Mouse (Mus musculus): ENCODE measurements around the gene Cmc2. TPM values are rescaled to one million over a fixed set of nuclear protein-coding genes. Genes with fewer than 3 reads are reported as not detected.

Gene Cmc2
- polyA plus RNA-seq, 1 experiment from 2014 or later: 77.2 TPM

- H3K36me3 ChIP-seq (ENCODE audit: control insufficient read depth, insufficient read depth, low read length): peaks cover 5% of the 10 kb centered on the region; the same call in 1 of the 2 replicates
- no peaks in the 10 kb centered on the region for H3K27me3 ChIP-seq (replicated peaks; ENCODE audit: control insufficient read depth, insufficient read depth, low read length)
- H3K9me3 ChIP-seq (ENCODE audit: control insufficient read depth, low read length): no peaks in the 10 kb centered on the region
- ATAC-seq: no peak
- no peak overlapping the region for H3K4me3 ChIP-seq (ENCODE audit: low read length)
- H3K4me2 ChIP-seq (ENCODE audit: low read depth, low read length): no peak overlapping the region
- no peak overlapping the region for H3K27ac ChIP-seq (ENCODE audit: low read length)
- 89% methylated on average over 8 of the region's 8 CpGs for WGBS
- H3K9ac ChIP-seq (ENCODE audit: low read depth, low read length): no peak overlapping the region
- H3K4me1 ChIP-seq (ENCODE audit: control insufficient read depth, insufficient read depth, low read length): peaks cover 6% of the 10 kb centered on the region; the same call in 1 of the 2 replicates
Measured at GRCm38 (mm10) chr8:116923526-116923925, 2.3 kb upstream of the Cmc2 start.

GRCm38 (mm10) chr8:116922060-116922757 is 954 bp upstream of the Cmc2 start:
- H3K4me1 ChIP-seq (ENCODE audit: control insufficient read depth, insufficient read depth, low read length): peaks cover 6% of the 10 kb centered on the region; the same call in 1 of the 2 replicates
- no peaks in the 10 kb centered on the region for H3K27me3 ChIP-seq (replicated peaks; ENCODE audit: control insufficient read depth, insufficient read depth, low read length)
- H3K27ac ChIP-seq (ENCODE audit: low read length): peak overlapping the region; percentile 86; the same call in 1 of the 2 replicates
- no peaks in the 10 kb centered on the region for H3K9me3 ChIP-seq (ENCODE audit: control insufficient read depth, low read length)
- no peaks in the 10 kb centered on the region for H3K36me3 ChIP-seq (ENCODE audit: control insufficient read depth, insufficient read depth, low read length)
- ATAC-seq: peak; percentile 14; the same call in 1 of the 2 replicates
- H3K4me3 ChIP-seq (ENCODE audit: low read length): peak overlapping the region; percentile 95
- 27% methylated on average over 17 of the region's 17 CpGs for WGBS
- peak overlapping the region; percentile 83 for H3K9ac ChIP-seq (ENCODE audit: low read depth, low read length)
- peak overlapping the region; percentile 72 for H3K4me2 ChIP-seq (ENCODE audit: low read depth, low read length)

GRCm38 (mm10) chr8:116921005-116921336 is 284 bp downstream of the Cmc2 start:
- ATAC-seq: peak; percentile 69
- Histone ChIP-seq H3K9ac (ENCODE audit: low read depth, low read length) (peak overlapping the region; percentile 83), H3K27ac (ENCODE audit: low read length) (peak overlapping the region; percentile 86), H3K36me3 (ENCODE audit: control insufficient read depth, insufficient read depth, low read length) (0 out of 2 replicates have a peak, but pooled peaks cover 4% of the 10 kb centered on the region), H3K4me2 (ENCODE audit: low read depth, low read length) (peak overlapping the region; percentile 72), H3K9me3 (ENCODE audit: control insufficient read depth, low read length) (no peaks in the 10 kb centered on the region), H3K4me3 (ENCODE audit: low read length) (peak overlapping the region; percentile 95), H3K4me1 (ENCODE audit: control insufficient read depth, insufficient read depth, low read length) (peaks cover 6% of the 10 kb centered on the region; the same call in 1 of the 2 replicates), H3K27me3 (replicated peaks; ENCODE audit: control insufficient read depth, insufficient read depth, low read length) (no peaks in the 10 kb centered on the region)
- WGBS: 0% methylated on average over 22 of the region's 22 CpGs

- H3K9me3 ChIP-seq (ENCODE audit: control insufficient read depth, low read length): peaks cover 3% of the 10 kb centered on the region; the same call in 1 of the 2 replicates
- 0 out of 2 replicates have a peak, but pooled peaks cover 7% of the 10 kb centered on the region for H3K36me3 ChIP-seq (ENCODE audit: control insufficient read depth, insufficient read depth, low read length)
- ATAC-seq: no peak
- H3K9ac ChIP-seq (ENCODE audit: low read depth, low read length): no peak overlapping the region
- no peak overlapping the region for H3K27ac ChIP-seq (ENCODE audit: low read length)
- H3K4me1 ChIP-seq (ENCODE audit: control insufficient read depth, insufficient read depth, low read length): no peaks in the 10 kb centered on the region
- H3K4me3 ChIP-seq (ENCODE audit: low read length): no peak overlapping the region
- no peak overlapping the region for H3K4me2 ChIP-seq (ENCODE audit: low read depth, low read length)
- WGBS: 94% methylated on average over 4 of the region's 4 CpGs
- H3K27me3 ChIP-seq (replicated peaks; ENCODE audit: control insufficient read depth, insufficient read depth, low read length): no peaks in the 10 kb centered on the region
Measured at GRCm38 (mm10) chr8:116905836-116906235, 15.4 kb downstream of the Cmc2 start.

- no peaks in the 10 kb centered on the region for H3K27me3 ChIP-seq (replicated peaks; ENCODE audit: control insufficient read depth, insufficient read depth, low read length)
- H3K27ac ChIP-seq (ENCODE audit: low read length): no peak overlapping the region
- H3K4me1 ChIP-seq (ENCODE audit: control insufficient read depth, insufficient read depth, low read length): no peaks in the 10 kb centered on the region
- H3K9me3 ChIP-seq (ENCODE audit: control insufficient read depth, low read length): peaks cover 3% of the 10 kb centered on the region; the same call in 1 of the 2 replicates
- WGBS: 82% methylated on average over 4 of the region's 4 CpGs
- H3K36me3 ChIP-seq (ENCODE audit: control insufficient read depth, insufficient read depth, low read length): 0 out of 2 replicates have a peak, but pooled peaks cover 5% of the 10 kb centered on the region
- H3K9ac ChIP-seq (ENCODE audit: low read depth, low read length): no peak overlapping the region
- ATAC-seq: no peak
- H3K4me3 ChIP-seq (ENCODE audit: low read length): no peak overlapping the region
- H3K4me2 ChIP-seq (ENCODE audit: low read depth, low read length): no peak overlapping the region
Measured at GRCm38 (mm10) chr8:116905252-116905651, 16.0 kb downstream of the Cmc2 start.

- 92% methylated on average over 4 of the region's 4 CpGs for WGBS
- no peak for ATAC-seq
- Histone ChIP-seq H3K9ac (ENCODE audit: low read depth, low read length) (no peak overlapping the region), H3K27me3 (replicated peaks; ENCODE audit: control insufficient read depth, insufficient read depth, low read length) (no peaks in the 10 kb centered on the region), H3K4me1 (ENCODE audit: control insufficient read depth, insufficient read depth, low read length) (no peaks in the 10 kb centered on the region), H3K4me3 (ENCODE audit: low read length) (no peak overlapping the region), H3K36me3 (ENCODE audit: control insufficient read depth, insufficient read depth, low read length) (0 out of 2 replicates have a peak, but pooled peaks cover 5% of the 10 kb centered on the region), H3K27ac (ENCODE audit: low read length) (no peak overlapping the region), H3K9me3 (ENCODE audit: control insufficient read depth, low read length) (peaks cover 3% of the 10 kb centered on the region; the same call in 1 of the 2 replicates), H3K4me2 (ENCODE audit: low read depth, low read length) (no peak overlapping the region)
Measured at GRCm38 (mm10) chr8:116904736-116905135, 16.5 kb downstream of the Cmc2 start.

GRCm38 (mm10) chr8:116895521-116895920 is 25.7 kb downstream of the Cmc2 start:
- 87% methylated on average over 6 of the region's 6 CpGs for WGBS
- H3K4me2 ChIP-seq (ENCODE audit: low read depth, low read length): no peak overlapping the region
- H3K9ac ChIP-seq (ENCODE audit: low read depth, low read length): no peak overlapping the region
- no peaks in the 10 kb centered on the region for H3K4me1 ChIP-seq (ENCODE audit: control insufficient read depth, insufficient read depth, low read length)
- no peak overlapping the region for H3K4me3 ChIP-seq (ENCODE audit: low read length)
- ATAC-seq: no peak
- H3K27me3 ChIP-seq (replicated peaks; ENCODE audit: control insufficient read depth, insufficient read depth, low read length): no peaks in the 10 kb centered on the region
- H3K9me3 ChIP-seq (ENCODE audit: control insufficient read depth, low read length): 0 out of 2 replicates have a peak, but pooled peaks cover 3% of the 10 kb centered on the region
- peaks cover 5% of the 10 kb centered on the region; the same call in 1 of the 2 replicates for H3K36me3 ChIP-seq (ENCODE audit: control insufficient read depth, insufficient read depth, low read length)
- no peak overlapping the region for H3K27ac ChIP-seq (ENCODE audit: low read length)

GRCm38 (mm10) chr8:116893938-116894337 is 27.3 kb downstream of the Cmc2 start:
- Histone ChIP-seq H3K27ac (ENCODE audit: low read length) (no peak overlapping the region), H3K4me1 (ENCODE audit: control insufficient read depth, insufficient read depth, low read length) (no peaks in the 10 kb centered on the region), H3K4me3 (ENCODE audit: low read length) (no peak overlapping the region), H3K36me3 (ENCODE audit: control insufficient read depth, insufficient read depth, low read length) (peaks cover 5% of the 10 kb centered on the region; the same call in 1 of the 2 replicates), H3K4me2 (ENCODE audit: low read depth, low read length) (no peak overlapping the region), H3K27me3 (replicated peaks; ENCODE audit: control insufficient read depth, insufficient read depth, low read length) (no peaks in the 10 kb centered on the region), H3K9me3 (ENCODE audit: control insufficient read depth, low read length) (0 out of 2 replicates have a peak, but pooled peaks cover 3% of the 10 kb centered on the region), H3K9ac (ENCODE audit: low read depth, low read length) (no peak overlapping the region)
- no peak for ATAC-seq
- 78% methylated on average over 11 of the region's 11 CpGs for whole genome bisulfite sequencing

GRCm38 (mm10) chr8:116892636-116893035 is 28.6 kb downstream of the Cmc2 start:
- WGBS: 70% methylated on average over 9 of the region's 9 CpGs
- ATAC-seq: no peak
- H3K27ac ChIP-seq (ENCODE audit: low read length): no peak overlapping the region
- no peaks in the 10 kb centered on the region for H3K4me1 ChIP-seq (ENCODE audit: control insufficient read depth, insufficient read depth, low read length)
- no peaks in the 10 kb centered on the region for H3K27me3 ChIP-seq (replicated peaks; ENCODE audit: control insufficient read depth, insufficient read depth, low read length)
- no peak overlapping the region for H3K9ac ChIP-seq (ENCODE audit: low read depth, low read length)
- H3K4me2 ChIP-seq (ENCODE audit: low read depth, low read length): no peak overlapping the region
- H3K4me3 ChIP-seq (ENCODE audit: low read length): no peak overlapping the region
- H3K36me3 ChIP-seq (ENCODE audit: control insufficient read depth, insufficient read depth, low read length): peaks cover 5% of the 10 kb centered on the region; the same call in 1 of the 2 replicates
- H3K9me3 ChIP-seq (ENCODE audit: control insufficient read depth, low read length): 0 out of 2 replicates have a peak, but pooled peaks cover 3% of the 10 kb centered on the region

Measured in intestine, embryonic 16.5 days (tissue).